Mouse (Mus musculus) heart, postnatal 4 days (tissue): ENCODE results near the gene Sf3b1. TPM values are rescaled to one million over a fixed set of nuclear protein-coding genes. Genes with fewer than 3 reads are reported as not detected.
"Not testable (repeated sequence)": the region's sequence is repeated elsewhere in the genome, so short reads cannot be mapped to it uniquely, and the experiment has no call there.

Experiments
- DNase-seq: peaks from one replicate; pipeline ENCODE4 v3.0.0; 2021
- total RNA-seq, 2 experiments: library from RNA; stranded (reverse); gene quantifications; 2 replicates each; pipeline ENCODE4 v1.2.3; 2021

The Sf3b1 gene
- total RNA-seq, result 100 to 1,000 TPM; 130 to 143 TPM

DNA sequence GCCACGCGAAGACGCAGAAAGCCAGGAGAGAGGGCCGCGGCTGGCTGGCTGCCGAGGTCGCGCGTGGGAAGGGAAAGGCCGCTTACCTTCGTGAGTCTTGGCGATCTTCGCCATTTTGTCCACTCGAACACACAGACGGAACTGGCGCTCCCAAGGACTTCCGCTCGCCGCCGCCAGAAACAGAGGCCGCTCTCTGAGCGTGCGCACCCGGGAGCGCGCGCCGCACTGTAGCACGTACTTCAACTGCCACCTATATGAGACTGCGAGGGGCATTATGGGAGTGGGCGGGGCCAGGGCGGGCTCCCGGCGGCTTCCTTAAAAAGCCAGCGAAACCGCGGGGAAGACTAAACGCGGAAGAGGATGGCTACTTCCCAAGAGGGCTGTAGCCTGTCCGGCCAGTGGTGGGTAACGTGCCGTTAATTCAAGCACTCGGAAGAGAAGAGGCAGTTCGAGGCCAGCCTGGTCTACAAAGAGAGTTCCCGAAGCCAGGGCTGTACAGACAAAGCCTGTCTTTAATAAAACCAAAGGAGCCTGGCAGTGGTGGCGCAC is at the start of gene Sf3b1:
Gene Sf3b1, minus strand, starts transcription at position 229 of the 549 bp plus-strand sequence.
- peak; percentile 96 for DNase-seq

DNA sequence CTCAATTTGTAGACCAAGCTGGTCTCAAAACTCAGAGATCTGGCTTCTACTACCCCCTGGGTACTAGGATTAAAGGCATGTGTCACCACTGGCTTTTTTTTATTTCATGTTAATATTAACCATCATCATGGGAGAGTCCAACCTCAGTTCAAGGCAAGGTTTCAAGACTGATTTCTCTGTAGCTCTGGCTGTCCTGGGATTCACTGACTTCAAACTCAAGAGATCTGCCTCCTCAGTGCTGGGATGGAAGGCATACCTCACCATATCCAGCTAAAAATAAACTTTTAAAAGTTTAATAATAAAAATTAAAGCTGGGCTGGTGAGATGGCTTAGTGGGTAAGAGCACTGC is 49.1 kb upstream of the Sf3b1 start:
- DNase-seq, result no peak

GRCm38 (mm10) chr1:55075652-55076394 is 48.5 kb upstream of the Sf3b1 start:
- DNase-seq, result no peak

GRCm38 (mm10) chr1:55074757-55075156 is 47.5 kb upstream of the Sf3b1 start:
- no peak for DNase-seq

DNA sequence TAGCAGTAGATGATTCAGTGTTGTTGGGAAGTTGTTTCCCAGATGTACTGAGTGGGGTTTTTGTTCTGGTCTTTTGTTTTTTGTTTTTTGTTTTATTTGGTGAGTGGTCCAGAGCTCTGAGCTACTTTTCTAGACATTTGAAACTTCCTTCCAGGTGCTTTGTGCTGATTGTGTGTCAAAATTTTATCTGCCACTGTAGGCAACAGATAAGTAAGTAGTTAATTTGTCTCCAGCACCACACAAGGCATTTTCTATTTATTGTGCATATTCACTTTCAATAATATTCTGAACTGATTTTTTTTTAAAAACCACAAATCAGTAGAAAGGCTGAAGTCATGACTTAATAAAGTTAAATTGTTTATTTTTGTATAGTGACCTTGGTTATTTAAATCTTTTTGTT is 45.0 kb upstream of the Sf3b1 start:
- not testable (repeated sequence) for DNase-seq

- DNase-seq, result no peak
These were observed 34.5 kb upstream of the Sf3b1 start for GRCm38 (mm10) chr1:55061772-55062171.

DNA sequence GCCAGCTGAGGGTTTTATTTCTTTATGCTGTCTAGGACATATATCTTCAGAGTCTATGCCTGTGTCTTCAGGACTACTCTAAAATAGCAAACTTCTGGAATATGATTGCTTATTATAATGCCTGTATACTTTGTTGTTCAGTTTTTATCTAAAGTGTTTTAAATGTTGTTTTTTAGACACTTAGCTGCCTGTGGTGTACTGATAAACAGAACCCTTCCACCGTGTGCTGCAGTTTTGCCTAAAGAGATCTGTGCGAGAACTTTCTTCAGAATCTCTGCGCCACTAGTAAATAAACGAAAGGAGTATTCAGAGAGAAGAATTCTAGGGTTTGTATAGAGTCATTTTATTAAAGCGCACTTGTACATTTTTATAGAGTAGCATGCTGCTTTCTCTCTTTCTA is 33.8 kb upstream of the Sf3b1 start:
- no peak for DNase-seq

DNA sequence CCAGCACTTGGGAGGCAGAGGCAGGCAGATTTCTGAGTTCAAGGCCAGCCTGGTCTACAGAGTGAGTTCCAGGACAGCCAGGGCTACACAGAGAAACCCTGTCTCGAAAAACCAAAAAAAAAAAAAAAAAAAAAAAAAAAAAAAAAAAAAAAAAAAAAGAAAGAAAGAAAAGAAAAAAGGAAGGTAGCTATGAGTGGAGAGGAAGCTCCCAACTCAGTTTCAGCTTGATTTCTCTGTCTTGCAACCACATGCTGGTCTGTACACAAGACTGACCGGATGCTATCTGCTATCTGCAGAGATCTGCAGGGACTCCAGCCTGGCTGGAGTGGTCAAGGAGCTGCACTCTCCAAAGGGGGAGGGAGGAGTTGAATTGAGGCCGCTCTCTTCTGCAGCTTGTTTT is 31.1 kb upstream of the Sf3b1 start:
- DNase-seq, result not testable (repeated sequence)

- DNase-seq, result no peak
These were observed 28.2 kb upstream of the Sf3b1 start for GRCm38 (mm10) chr1:55055322-55056115.

- no peak for DNase-seq
These were observed 26.3 kb upstream of the Sf3b1 start for GRCm38 (mm10) chr1:55053596-55053995.

GRCm38 (mm10) chr1:55053005-55053404 is 25.7 kb upstream of the Sf3b1 start:
- DNase-seq, result peak; percentile 86

DNA sequence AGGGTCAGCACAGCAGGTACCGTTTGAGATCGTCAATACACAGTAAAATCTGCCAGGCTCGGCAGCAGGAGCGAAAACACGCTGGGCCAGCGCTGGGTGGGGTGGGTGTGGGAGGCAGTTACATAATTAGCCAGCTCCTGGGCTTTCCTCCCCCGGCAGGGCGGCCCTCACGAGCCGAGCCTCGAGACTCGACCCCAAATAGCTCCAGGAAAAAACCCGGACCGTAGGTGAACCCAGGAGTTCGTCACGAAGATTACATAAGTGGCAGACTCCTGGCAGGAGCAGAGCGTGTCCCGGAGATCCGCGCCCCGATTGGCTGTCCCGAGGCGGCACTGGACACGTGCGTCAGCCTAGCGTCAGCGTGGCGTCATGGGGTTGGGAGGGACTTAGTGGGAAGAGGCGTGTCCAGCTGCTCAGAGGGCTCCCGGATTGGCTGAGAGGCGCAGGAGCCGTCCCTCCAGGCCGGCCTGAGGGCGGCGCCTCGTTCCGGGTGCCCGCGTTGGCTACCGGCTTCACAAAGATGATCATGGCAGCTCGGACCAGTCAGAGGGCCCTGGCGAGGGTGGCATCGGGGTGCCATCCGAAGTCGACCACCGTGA is 25.2 kb upstream of the Sf3b1 start, which contains the start of gene Coq10b:
Gene Coq10b, plus strand, starts transcription at position 416 of the 599 bp plus-strand sequence.
- peak; percentile 99 for DNase-seq

- no peak for DNase-seq
These were observed 24.4 kb upstream of the Sf3b1 start for GRCm38 (mm10) chr1:55051671-55052070.

DNA sequence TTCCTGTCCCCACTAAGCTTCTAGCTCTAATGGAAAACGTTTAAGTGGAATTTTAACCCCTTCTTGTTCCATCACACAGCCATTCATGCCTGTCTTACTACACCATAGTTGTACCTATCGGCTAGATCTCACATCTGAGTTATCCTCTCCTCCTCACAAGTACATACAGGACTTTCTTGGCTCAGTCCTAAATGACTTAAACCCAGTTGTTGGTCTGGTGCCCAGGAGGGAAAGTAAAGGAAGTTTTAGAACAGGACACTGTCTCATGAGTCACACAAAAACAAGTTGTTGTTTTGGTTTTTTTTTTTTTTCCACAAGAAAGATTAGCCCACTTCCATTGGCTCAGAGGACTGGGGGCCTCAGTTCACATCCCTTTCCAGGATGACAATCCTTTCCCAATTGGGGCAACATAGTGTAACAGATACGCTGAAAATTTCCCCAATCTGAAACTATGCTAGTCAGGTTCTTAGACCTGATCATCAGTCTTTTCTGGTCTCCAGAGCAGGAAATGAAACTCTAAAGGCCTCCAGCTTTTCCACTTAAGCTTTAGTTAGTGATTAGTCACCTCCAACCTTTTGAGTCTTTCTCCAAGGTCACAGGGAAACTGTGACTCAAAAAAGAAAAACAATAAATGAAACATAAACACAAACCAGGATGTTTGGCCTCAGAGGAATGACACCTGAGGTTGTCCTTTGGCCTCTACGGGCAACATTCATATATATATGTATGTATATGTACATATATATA is 21.7 kb upstream of the Sf3b1 start:
- DNase-seq, result no peak

DNA sequence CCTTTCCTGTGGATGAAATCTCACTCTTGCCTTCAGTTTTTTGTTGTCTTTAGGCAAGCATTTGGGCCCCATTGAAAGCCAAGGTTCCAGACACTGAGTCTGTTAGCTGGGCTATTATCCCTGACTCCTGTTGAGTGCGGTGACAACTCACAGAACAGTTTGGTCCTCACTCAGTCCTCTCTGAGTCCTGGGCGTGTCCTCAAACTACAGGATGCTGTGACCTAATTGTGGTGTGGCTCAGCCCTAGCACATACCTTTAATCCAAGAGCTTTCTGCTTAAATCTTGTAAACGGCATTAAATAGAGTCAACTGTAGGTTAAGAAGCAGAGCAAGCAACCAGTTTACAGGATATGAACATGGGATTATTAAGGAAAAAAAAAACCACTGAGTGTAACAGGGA is 15.9 kb upstream of the Sf3b1 start:
- no peak for DNase-seq

GRCm38 (mm10) chr1:55042246-55042645 is 15.0 kb upstream of the Sf3b1 start:
- no peak for DNase-seq

GRCm38 (mm10) chr1:55041691-55042090 is 14.4 kb upstream of the Sf3b1 start:
- DNase-seq, result no peak

- DNase-seq, result no peak
These were observed 12.7 kb upstream of the Sf3b1 start for GRCm38 (mm10) chr1:55039944-55040343.

- no peak for DNase-seq
These were observed 3.9 kb upstream of the Sf3b1 start for GRCm38 (mm10) chr1:55031026-55031779.

- DNase-seq, result no peak
These were observed 2.2 kb upstream of the Sf3b1 start for GRCm38 (mm10) chr1:55029446-55029845.

- DNase-seq, result peak; percentile 7
These were observed 1.4 kb upstream of the Sf3b1 start for GRCm38 (mm10) chr1:55028512-55029249.
